Mouse (Mus musculus): Measurements from ENCODE around the gene Yy2.

DNA sequence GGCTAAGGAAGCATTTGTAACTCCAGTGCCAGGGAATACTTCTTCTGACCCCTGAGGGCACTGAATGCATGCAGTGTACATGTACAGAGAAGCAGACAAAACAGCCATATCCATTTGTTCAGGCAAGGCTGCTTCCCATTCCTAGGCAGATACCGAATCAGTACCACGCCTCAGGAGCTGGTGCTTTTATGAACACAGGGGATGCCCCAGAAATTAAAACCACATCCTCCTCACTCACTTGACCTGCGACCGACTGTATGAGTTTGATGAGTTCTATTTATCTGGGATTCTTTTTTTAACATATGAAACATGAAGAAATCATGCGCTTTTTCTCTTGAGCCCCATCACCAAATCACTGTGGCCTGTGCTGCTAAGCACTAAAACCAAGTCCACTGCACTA is 28.0 kb upstream of the Yy2 start:
- TF ChIP-seq ZC3H11A (IDR thresholded peaks at IDR 0.05; ENCODE audit: borderline replicate concordance, low read depth, low read length) (no peak), HCFC1 (IDR thresholded peaks at IDR 0.05; ENCODE audit: borderline replicate concordance, insufficient read depth, low read length) (no peak), ZNF384 (IDR thresholded peaks at IDR 0.05; ENCODE audit: low read depth, low read length) (no peak)

Data from ES-E14 (cell line).